2 mouse cellular contexts compared by ENCODE assay signal in the genomic region with DNA sequence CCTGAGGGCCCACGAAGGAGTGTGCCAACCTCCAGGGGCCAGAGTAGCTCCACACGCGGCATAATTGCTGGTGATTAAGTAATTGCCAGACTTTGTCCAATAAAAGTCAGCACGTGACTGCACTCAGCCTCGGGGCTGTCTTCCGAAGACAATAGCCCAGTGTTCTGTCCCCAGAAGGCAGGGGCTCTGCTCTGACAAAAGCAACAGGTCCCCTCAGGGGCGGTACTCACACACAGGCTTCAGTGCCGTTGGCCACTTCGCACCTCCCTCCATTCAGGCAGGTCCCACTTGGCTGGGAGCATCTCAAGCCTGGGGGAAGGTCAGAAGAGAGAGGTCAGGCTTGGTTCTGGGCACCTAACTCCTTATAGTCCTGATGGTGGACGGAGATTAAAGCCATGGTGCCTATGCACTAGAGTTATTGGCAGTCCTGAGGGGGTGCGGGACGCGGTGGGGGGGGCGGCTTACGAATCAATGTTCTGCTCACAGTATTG.
TF ChIP-seq lines count a peak whose summit lies in the region.

No protein-coding gene starts in this region.

TF ChIP-seq in CH12.LX, 34 proteins besides CTCF, POLR2A, EP300 and RAD21 (continued from another document):
- TF ChIP-seq HCFC1 (IDR thresholded peaks at IDR 0.05; ENCODE audit: low read depth, low read length) (no peak), IRF4 (IDR thresholded peaks at IDR 0.05; ENCODE audit: low read depth, low read length) (no peak), RCOR1 (conservative IDR thresholded peaks at IDR 0.05; ENCODE audit: low read depth, low read length) (no peak), MAFK (IDR thresholded peaks at IDR 0.05; ENCODE audit: insufficient replicate concordance, low read length) (no peak), NELFE (IDR thresholded peaks at IDR 0.05; ENCODE audit: low read depth, low read length) (no peak), MYC (IDR thresholded peaks at IDR 0.05; ENCODE audit: low read depth, low read length) (no peak), MEF2A (IDR thresholded peaks at IDR 0.05; ENCODE audit: borderline replicate concordance, low read depth, low read length) (no peak), BHLHE40 (IDR thresholded peaks at IDR 0.05; ENCODE audit: low read depth, low read length) (no peak), JUN (IDR thresholded peaks at IDR 0.05; ENCODE audit: insufficient read depth, low read depth, low read length) (no peak), CHD1 (IDR thresholded peaks at IDR 0.05; ENCODE audit: low read depth, low read length) (no peak), TCF12 (IDR thresholded peaks at IDR 0.05; ENCODE audit: low read depth, low read length) (no peak), UBTF (IDR thresholded peaks at IDR 0.05; ENCODE audit: low read depth, low read length) (no peak)

TF ChIP-seq in myocyte, 11 proteins besides CTCF, POLR2A, EP300 and RAD21 (continued from another document):
- TF ChIP-seq REST (IDR thresholded peaks at IDR 0.05; ENCODE audit: insufficient read depth, insufficient read length) (no peak), MYOG (IDR thresholded peaks at IDR 0.05; ENCODE audit: control insufficient read depth in 1 of 3, insufficient read depth in 1 of 3, insufficient read length in 2 of 3, low read depth in 2 of 3) (no peak), E2F4 (IDR thresholded peaks at IDR 0.05; ENCODE audit: insufficient read depth) (no peak), POLR2AphosphoS2 (IDR thresholded peaks at IDR 0.05; ENCODE audit: insufficient read length, low read depth) (no peak)
